ENCODE assay signal across 9 mouse cellular contexts in genomic region chr2:155991863-155992321, GRCm38 (mm10). TPM values are rescaled to one million over a fixed set of nuclear protein-coding genes. Genes with fewer than 3 reads are reported as not detected.
DNase-seq lines count a peak whose midpoint lies in the region; ATAC-seq and TF ChIP-seq lines count a peak whose summit lies in the region.
"Had no signal": no experiment of that assay in that cellular context is flagged by ENCODE, and none has a peak within 500 bp of the region (broad histone marks: within the 10 kb centered on the region; RNA-seq: fewer than 3 reads in every experiment).

No protein-coding gene starts in this region.

- peak; percentile 43; the same call in 1 of the 2 replicates for ATAC-seq in limb, embryonic 14.5 days (ENCODE audit: low FRiP score, low read depth)
- ATAC-seq in stomach, embryonic 15.5 days (ENCODE audit: insufficient read depth, low FRiP score, low read depth): peak; percentile 59
- ATAC-seq in midbrain, embryonic 15.5 days (replicated peaks): no peak

- peaks cover 99% of the 10 kb centered on the region for H3K36me3 ChIP-seq in limb, embryonic 14.5 days (ENCODE audit: control insufficient read depth, insufficient read depth, low read length)
- peaks cover 100% of the 10 kb centered on the region for H3K36me3 ChIP-seq in limb, embryonic 10.5 days
- H3K36me3 ChIP-seq in stomach, embryonic 15.5 days: peaks cover 76% of the 10 kb centered on the region
- H3K36me3 ChIP-seq in midbrain, embryonic 15.5 days (replicated peaks): peaks cover 60% of the 10 kb centered on the region

- TF ChIP-seq CTCF in lung, adult 2 months (IDR thresholded peaks at IDR 0.05; ENCODE audit: insufficient read depth, low read length): no peak

- no peak overlapping the region for H3K4me2 ChIP-seq in limb, embryonic 14.5 days (replicated peaks; ENCODE audit: low read depth, low read length, severe bottlenecking)
- no peak overlapping the region for H3K4me2 ChIP-seq in stomach, embryonic 15.5 days
- no peak overlapping the region for H3K4me2 ChIP-seq in midbrain, embryonic 15.5 days

- TF ChIP-seq POLR2A in limb, embryonic 14.5 days (IDR thresholded peaks at IDR 0.05; ENCODE audit: borderline replicate concordance, extremely low read depth, insufficient read depth, insufficient read length): no peak
- no peak for TF ChIP-seq POLR2A in lung, adult 2 months (IDR thresholded peaks at IDR 0.05; ENCODE audit: borderline replicate concordance, extremely low read depth, low read depth, low read length)

- no peak overlapping the region for H3K4me3 ChIP-seq in limb, embryonic 14.5 days (replicated peaks; ENCODE audit: low read length)
- no peak overlapping the region for H3K4me3 ChIP-seq in limb, embryonic 10.5 days
- no peak overlapping the region for H3K4me3 ChIP-seq in lung, adult 2 months (replicated peaks; ENCODE audit: extremely low read depth, low read depth, low read length)
- H3K4me3 ChIP-seq in stomach, embryonic 15.5 days (replicated peaks): no peak overlapping the region
- H3K4me3 ChIP-seq in midbrain, embryonic 15.5 days: no peak overlapping the region

- no peaks in the 10 kb centered on the region for H3K4me1 ChIP-seq in limb, embryonic 14.5 days (ENCODE audit: control insufficient read depth, insufficient read depth, low read length)
- no peaks in the 10 kb centered on the region for H3K4me1 ChIP-seq in limb, embryonic 10.5 days
- H3K4me1 ChIP-seq in lung, adult 2 months (ENCODE audit: control insufficient read depth, insufficient read depth, low read length): no peaks in the 10 kb centered on the region
- no peaks in the 10 kb centered on the region for H3K4me1 ChIP-seq in stomach, embryonic 15.5 days
- no peaks in the 10 kb centered on the region for H3K4me1 ChIP-seq in midbrain, embryonic 15.5 days

- WGBS in limb, embryonic 14.5 days: 83% methylated on average over 14 of the region's 14 CpGs
- WGBS in limb, embryonic 10.5 days: 91% methylated on average over 14 of the region's 14 CpGs
- 58% methylated on average over 14 of the region's 14 CpGs for WGBS in lung, adult 2 months
- WGBS in stomach, embryonic 15.5 days: 72% methylated on average over 14 of the region's 14 CpGs
- 77% methylated on average over 14 of the region's 14 CpGs for WGBS in midbrain, embryonic 15.5 days

- no peak for DNase-seq in limb, embryonic 14.5 days (ENCODE audit: low spot score)
- DNase-seq in limb, embryonic 10.5 days (ENCODE audit: low spot score): no peak
- peak; percentile 96 to 97 for DNase-seq in cerebellum, adult 18-20 months
- DNase-seq in gastrocnemius, postnatal 25 days: peak; percentile 58
- peak; percentile 77 to 92 for DNase-seq in kidney, postnatal 25 days
- DNase-seq in lung, adult 2 months: peak; percentile 58

- H3K27ac ChIP-seq in limb, embryonic 14.5 days (replicated peaks; ENCODE audit: low read depth, low read length): no peak overlapping the region
- no peak overlapping the region for H3K27ac ChIP-seq in limb, embryonic 10.5 days
- no peak overlapping the region for H3K27ac ChIP-seq in stomach, embryonic 15.5 days
- no peak overlapping the region for H3K27ac ChIP-seq in midbrain, embryonic 15.5 days

- H3K27me3 ChIP-seq in limb, embryonic 14.5 days (ENCODE audit: control insufficient read depth, insufficient read depth, low read length): no peaks in the 10 kb centered on the region
- H3K27me3 ChIP-seq in limb, embryonic 10.5 days (ENCODE audit: low read depth, poor library complexity, severe bottlenecking): no peaks in the 10 kb centered on the region
- no peaks in the 10 kb centered on the region for H3K27me3 ChIP-seq in stomach, embryonic 15.5 days (replicated peaks)
- H3K27me3 ChIP-seq in midbrain, embryonic 15.5 days (replicated peaks): no peaks in the 10 kb centered on the region

- no peaks in the 10 kb centered on the region for H3K9me3 ChIP-seq in limb, embryonic 14.5 days (ENCODE audit: control insufficient read depth, low read length)
- no peaks in the 10 kb centered on the region for H3K9me3 ChIP-seq in limb, embryonic 10.5 days (replicated peaks)
- no peaks in the 10 kb centered on the region for H3K9me3 ChIP-seq in stomach, embryonic 15.5 days
- no peaks in the 10 kb centered on the region for H3K9me3 ChIP-seq in midbrain, embryonic 15.5 days

- H3K9ac ChIP-seq in limb, embryonic 14.5 days (ENCODE audit: low read depth, low read length, severe bottlenecking): no peak overlapping the region
- H3K9ac ChIP-seq in stomach, embryonic 15.5 days: no peak overlapping the region
- H3K9ac ChIP-seq in midbrain, embryonic 15.5 days: no peak overlapping the region

RNA-seq across cellular contexts. Expression of gene 6430550D23Rik, which starts 15.9 kb away (rescaled TPM):
- 3.7 and 4.6 TPM in 2 replicates for polyA plus RNA-seq in limb, embryonic 14.5 days (2012; rRNA removed)
- 1.9 and 2.6 TPM in 2 replicates for polyA plus RNA-seq in limb, embryonic 14.5 days (2014; fragmentation: Nextera tagmentation; extraction: Ambion mirVana)
- polyA plus RNA-seq in limb, embryonic 10.5 days (2016; fragmentation: Nextera tagmentation; extraction: Ambion mirVana): 1.2 and 1.5 TPM in 2 replicates
- total RNA-seq in gastrocnemius, postnatal 25 days (2021): under 1 TPM; 0.51 to 0.54 TPM
- 1.0 and 1.8 TPM in 2 replicates for polyA plus RNA-seq in lung, adult 2 months (2012; rRNA removed)
- polyA plus RNA-seq in stomach, embryonic 15.5 days (2015; fragmentation: Nextera tagmentation; extraction: Ambion mirVana): 1.3 and 1.4 TPM in 2 replicates
- polyA plus RNA-seq in midbrain, embryonic 15.5 days (2015; fragmentation: Nextera tagmentation; extraction: Ambion mirVana): 1.4 and 1.9 TPM in 2 replicates

RNA-seq across cellular contexts. Expression of gene Ergic3, which starts 16.0 kb away (rescaled TPM):
- polyA plus RNA-seq in limb, embryonic 14.5 days (2012; rRNA removed): 261 and 271 TPM in 2 replicates
- polyA plus RNA-seq in limb, embryonic 14.5 days (2014; fragmentation: Nextera tagmentation; extraction: Ambion mirVana): 264 and 273 TPM in 2 replicates
- polyA plus RNA-seq in limb, embryonic 10.5 days (2016; fragmentation: Nextera tagmentation; extraction: Ambion mirVana): 191 TPM in 2 replicates
- 10 to 100 TPM; 44.6 to 51.7 TPM for total RNA-seq in gastrocnemius, postnatal 25 days (2021)
- polyA plus RNA-seq in lung, adult 2 months (2012; rRNA removed): 227 and 260 TPM in 2 replicates
- 206 and 222 TPM in 2 replicates for polyA plus RNA-seq in stomach, embryonic 15.5 days (2015; fragmentation: Nextera tagmentation; extraction: Ambion mirVana)
- polyA plus RNA-seq in midbrain, embryonic 15.5 days (2015; fragmentation: Nextera tagmentation; extraction: Ambion mirVana): 468 and 485 TPM in 2 replicates

RNA-seq across cellular contexts. Expression of gene Cep250, which starts 35.6 kb away (rescaled TPM):
- 24.5 and 31.3 TPM in 2 replicates for polyA plus RNA-seq in limb, embryonic 14.5 days (2012; rRNA removed)
- polyA plus RNA-seq in limb, embryonic 14.5 days (2014; fragmentation: Nextera tagmentation; extraction: Ambion mirVana): 19.4 and 20.1 TPM in 2 replicates
- 28.7 and 34.3 TPM in 2 replicates for polyA plus RNA-seq in limb, embryonic 10.5 days (2016; fragmentation: Nextera tagmentation; extraction: Ambion mirVana)
- 1 to 10 TPM; 3.6 to 5.9 TPM for total RNA-seq in gastrocnemius, postnatal 25 days (2021)
- 7.1 and 9.1 TPM in 2 replicates for polyA plus RNA-seq in lung, adult 2 months (2012; rRNA removed)
- polyA plus RNA-seq in stomach, embryonic 15.5 days (2015; fragmentation: Nextera tagmentation; extraction: Ambion mirVana): 21.3 and 22.8 TPM in 2 replicates
- 17.1 and 19.2 TPM in 2 replicates for polyA plus RNA-seq in midbrain, embryonic 15.5 days (2015; fragmentation: Nextera tagmentation; extraction: Ambion mirVana)

RNA-seq across cellular contexts. Expression of gene Gdf5, which starts 46.7 kb away (rescaled TPM):
- 40.9 and 58.7 TPM in 2 replicates for polyA plus RNA-seq in limb, embryonic 14.5 days (2012; rRNA removed)
- 64.8 and 87.0 TPM in 2 replicates for polyA plus RNA-seq in limb, embryonic 14.5 days (2014; fragmentation: Nextera tagmentation; extraction: Ambion mirVana)
- 1.4 and 8.1 TPM in 2 replicates for polyA plus RNA-seq in limb, embryonic 10.5 days (2016; fragmentation: Nextera tagmentation; extraction: Ambion mirVana)
- total RNA-seq in gastrocnemius, postnatal 25 days (2021): not detected
- polyA plus RNA-seq in lung, adult 2 months (2012; rRNA removed): 0.37 and 0.59 TPM in 2 replicates
- 0.67 and 0.69 TPM in 2 replicates for polyA plus RNA-seq in stomach, embryonic 15.5 days (2015; fragmentation: Nextera tagmentation; extraction: Ambion mirVana)
- polyA plus RNA-seq in midbrain, embryonic 15.5 days (2015; fragmentation: Nextera tagmentation; extraction: Ambion mirVana): 0.95 and 1.7 TPM in 2 replicates

RNA-seq across cellular contexts. Expression of gene Gm15557, which starts 51.4 kb away (rescaled TPM):
- polyA plus RNA-seq in limb, embryonic 14.5 days (2012; rRNA removed): 0.13 TPM in 1 of 2 replicates, not detected in the other
- polyA plus RNA-seq in limb, embryonic 14.5 days (2014; fragmentation: Nextera tagmentation; extraction: Ambion mirVana): 0.17 and 0.18 TPM in 2 replicates
- polyA plus RNA-seq in limb, embryonic 10.5 days (2016; fragmentation: Nextera tagmentation; extraction: Ambion mirVana): 0.13 and 0.18 TPM in 2 replicates
- total RNA-seq in gastrocnemius, postnatal 25 days (2021): not detected
- not detected in 2 replicates for polyA plus RNA-seq in lung, adult 2 months (2012; rRNA removed)
- not detected in 2 replicates for polyA plus RNA-seq in stomach, embryonic 15.5 days (2015; fragmentation: Nextera tagmentation; extraction: Ambion mirVana)
- polyA plus RNA-seq in midbrain, embryonic 15.5 days (2015; fragmentation: Nextera tagmentation; extraction: Ambion mirVana): not detected in 2 replicates
- polyA plus RNA-seq: intestine, embryonic 14.5 days had no signal

Comparison
In these comparisons a context has a peak if more than half of its experiments do, and no peak if none do; other contexts are left out.
1. DNase-seq: peak in cerebellum, adult 18-20 months (2 of 2), gastrocnemius, postnatal 25 days (single experiment), kidney, postnatal 25 days (2 of 2) and lung, adult 2 months (single experiment); none in limb, embryonic 14.5 days (single experiment) and limb, embryonic 10.5 days (single experiment).